Mouse (Mus musculus): ENCODE results near the gene 9530077C05Rik. TPM values are rescaled to one million over a fixed set of nuclear protein-coding genes. Genes with fewer than 3 reads are reported as not detected.

Gene 9530077C05Rik
- polyA plus RNA-seq, 2 experiments, result 1.1 to 1.5 TPM

DNA sequence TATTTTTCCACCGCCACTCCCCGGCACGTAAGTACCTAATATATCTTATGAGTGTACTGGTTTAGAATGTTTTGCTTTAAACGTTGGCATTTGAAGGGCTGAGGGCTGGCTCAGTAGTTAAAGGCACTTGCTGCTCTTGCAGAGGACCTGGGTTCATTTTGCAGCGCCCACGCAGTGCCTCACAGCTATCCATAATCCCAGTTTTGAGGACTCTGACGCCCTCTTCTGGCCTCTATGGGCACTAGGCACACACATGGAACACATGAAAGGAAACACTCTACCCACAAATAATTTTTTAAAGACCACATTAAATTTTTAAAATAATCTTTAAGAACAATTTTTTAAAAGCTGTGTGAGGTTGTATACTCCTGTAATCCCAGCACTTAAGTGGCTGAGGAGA is 1.8 kb upstream of the 9530077C05Rik start:
- WGBS (ENCODE audit: insufficient replicate concordance), result 72% methylated on average over 7 of the region's 7 CpGs
- H3K9ac ChIP-seq (replicated peaks), result no peak overlapping the region
- no peaks in the 10 kb centered on the region for H3K4me1 ChIP-seq (replicated peaks; ENCODE audit: control insufficient read depth in 2 of 2, insufficient read depth in 2 of 2, low read length in 1 of 2)
- no peak for ATAC-seq (ENCODE audit: insufficient read depth)
- H3K4me3 ChIP-seq (ENCODE audit: insufficient read depth in 1 of 2, low read depth in 2 of 2, low read length in 2 of 2), result no peak overlapping the region
- no peak overlapping the region for H3K4me2 ChIP-seq (ENCODE audit: low read depth)
- H3K27me3 ChIP-seq (ENCODE audit: control insufficient read depth, insufficient read depth, low read length), result no peaks in the 10 kb centered on the region
- H3K27ac ChIP-seq, result no peak overlapping the region
- no peaks in the 10 kb centered on the region for H3K36me3 ChIP-seq (replicated peaks; ENCODE audit: control insufficient read depth, insufficient read depth, low read depth)
- DNase-seq (ENCODE audit: low read depth in 3 of 3, low spot score in 3 of 3), result no peak
- TF ChIP-seq CTCF (IDR thresholded peaks at IDR 0.05; ENCODE audit: low read depth), result peak; percentile 28
- no peak for TF ChIP-seq EP300 (IDR thresholded peaks at IDR 0.05; ENCODE audit: low read depth)
- no peaks in the 10 kb centered on the region for H3K9me3 ChIP-seq (ENCODE audit: control insufficient read depth, low read length)

DNA sequence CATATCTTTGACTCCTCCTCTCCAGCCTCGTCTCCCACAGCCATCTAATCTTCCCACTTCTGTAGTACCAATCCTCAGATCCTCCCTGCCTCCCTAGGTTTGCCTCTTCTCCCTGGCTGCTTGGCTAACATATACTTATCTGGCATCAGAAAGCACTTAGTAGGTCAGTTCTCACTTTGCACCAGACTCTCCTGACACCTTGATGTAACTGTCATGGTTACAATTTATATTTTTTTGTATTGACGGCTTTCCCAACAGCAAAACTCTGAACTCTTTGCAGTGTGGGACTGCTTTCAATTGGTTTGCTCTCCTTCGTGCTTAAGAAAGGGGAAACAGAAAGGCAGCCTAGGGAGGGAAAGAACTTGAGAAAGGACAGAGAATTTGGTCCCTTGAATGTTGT is 4.9 kb downstream of the 9530077C05Rik start:
- DNase-seq (ENCODE audit: low read depth in 3 of 3, low spot score in 3 of 3) (no peak), ATAC-seq (ENCODE audit: insufficient read depth) (no peak)
- no peak overlapping the region for H3K27ac ChIP-seq
- no peaks in the 10 kb centered on the region for H3K27me3 ChIP-seq (ENCODE audit: control insufficient read depth, insufficient read depth, low read length)
- peaks cover 0 to 13% of the 10 kb centered on the region in 2 experiments; a peak in 2 of 4 replicates for H3K4me1 ChIP-seq (replicated peaks; ENCODE audit: control insufficient read depth in 2 of 2, insufficient read depth in 2 of 2, low read length in 1 of 2)
- 59% methylated on average over 3 of the region's 3 CpGs for WGBS (ENCODE audit: insufficient replicate concordance)
- no peak overlapping the region for H3K9ac ChIP-seq (replicated peaks)
- TF ChIP-seq EP300 (IDR thresholded peaks at IDR 0.05; ENCODE audit: low read depth) (no peak), CTCF (IDR thresholded peaks at IDR 0.05; ENCODE audit: low read depth) (no peak)
- H3K9me3 ChIP-seq (ENCODE audit: control insufficient read depth, low read length), result no peaks in the 10 kb centered on the region
- no peak overlapping the region for H3K4me2 ChIP-seq (ENCODE audit: low read depth)
- no peak overlapping the region for H3K4me3 ChIP-seq (ENCODE audit: insufficient read depth in 1 of 2, low read depth in 2 of 2, low read length in 2 of 2)
- no peaks in the 10 kb centered on the region for H3K36me3 ChIP-seq (replicated peaks; ENCODE audit: control insufficient read depth, insufficient read depth, low read depth)

DNA sequence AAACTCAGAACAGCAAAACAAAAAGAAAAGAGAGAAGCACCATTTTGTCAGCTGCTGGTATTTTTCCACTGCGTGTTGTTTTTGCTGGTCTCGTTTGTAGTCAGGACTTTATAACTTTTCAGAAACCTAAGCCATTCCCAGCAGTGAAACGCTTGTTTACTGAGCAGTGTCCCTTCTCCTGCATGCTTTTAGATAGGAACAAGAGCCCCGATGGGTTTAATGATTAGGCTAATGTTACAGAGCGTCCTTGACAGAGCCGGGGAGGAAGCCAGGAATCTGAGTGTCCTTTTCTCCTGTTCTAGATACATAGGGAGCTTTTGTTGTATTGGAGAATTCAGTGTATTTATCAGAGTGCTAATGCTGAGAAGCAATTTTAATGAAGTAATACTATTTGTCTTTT is 6.2 kb downstream of the 9530077C05Rik start:
- no peaks in the 10 kb centered on the region for H3K27me3 ChIP-seq (ENCODE audit: control insufficient read depth, insufficient read depth, low read length)
- no peak overlapping the region for H3K4me2 ChIP-seq (ENCODE audit: low read depth)
- H3K36me3 ChIP-seq (replicated peaks; ENCODE audit: control insufficient read depth, insufficient read depth, low read depth), result no peaks in the 10 kb centered on the region
- no peak for ATAC-seq (ENCODE audit: insufficient read depth)
- H3K4me3 ChIP-seq (ENCODE audit: insufficient read depth in 1 of 2, low read depth in 2 of 2, low read length in 2 of 2), result no peak overlapping the region
- H3K27ac ChIP-seq, result no peak overlapping the region
- no peak for DNase-seq (ENCODE audit: low read depth in 3 of 3, low spot score in 3 of 3)
- no peaks in the 10 kb centered on the region for H3K9me3 ChIP-seq (ENCODE audit: control insufficient read depth, low read length)
- TF ChIP-seq EP300 (IDR thresholded peaks at IDR 0.05; ENCODE audit: low read depth) (no peak), CTCF (IDR thresholded peaks at IDR 0.05; ENCODE audit: low read depth) (no peak)
- 48% methylated on average over 6 of the region's 6 CpGs for WGBS (ENCODE audit: insufficient replicate concordance)
- H3K9ac ChIP-seq (replicated peaks), result no peak overlapping the region
- peaks cover 0 to 13% of the 10 kb centered on the region in 2 experiments; a peak in 2 of 4 replicates for H3K4me1 ChIP-seq (replicated peaks; ENCODE audit: control insufficient read depth in 2 of 2, insufficient read depth in 2 of 2, low read length in 1 of 2)

DNA sequence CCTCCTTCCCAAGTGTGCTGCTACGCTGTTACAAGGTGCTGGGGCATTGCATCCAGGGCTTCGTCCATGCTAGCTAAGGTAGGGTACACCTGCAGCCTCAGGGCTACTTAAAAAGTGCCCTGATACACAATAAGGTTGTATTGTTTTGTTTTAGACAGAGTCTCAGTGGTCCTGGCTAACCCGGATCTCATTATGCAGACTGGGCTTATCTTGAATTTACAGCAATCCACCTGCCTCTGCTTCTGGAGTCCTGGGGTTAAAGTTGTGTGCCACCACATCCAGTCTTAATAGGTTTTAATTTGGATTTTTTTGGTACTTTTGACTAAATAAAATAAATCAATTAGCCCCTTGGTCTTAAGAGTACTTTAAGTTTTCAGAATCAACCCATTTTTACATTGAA is 8.6 kb downstream of the 9530077C05Rik start:
- no peaks in the 10 kb centered on the region for H3K36me3 ChIP-seq (replicated peaks; ENCODE audit: control insufficient read depth, insufficient read depth, low read depth)
- ATAC-seq (ENCODE audit: insufficient read depth), result no peak
- WGBS (ENCODE audit: insufficient replicate concordance), result 62% methylated on average over 3 of the region's 3 CpGs

DNA sequence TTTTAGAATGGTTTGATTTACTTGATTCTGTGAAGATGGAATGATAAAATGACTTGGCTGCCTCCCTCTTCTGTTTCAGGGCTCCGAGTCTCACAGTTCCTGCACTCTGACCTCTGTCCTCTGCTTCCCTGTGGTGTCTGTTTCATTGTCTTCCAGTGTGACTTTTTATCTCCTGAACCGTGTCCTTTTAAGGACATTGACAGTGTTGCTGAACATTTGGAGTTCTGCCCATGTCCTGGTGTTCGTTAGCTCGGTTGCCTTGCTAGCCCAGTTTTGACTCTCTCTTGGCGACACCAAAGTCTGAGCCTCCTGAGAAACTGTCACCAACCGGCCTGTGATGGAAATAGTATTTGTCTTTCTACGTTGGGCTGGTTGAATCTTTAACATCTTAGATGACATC is 9.2 kb downstream of the 9530077C05Rik start:
- Histone ChIP-seq H3K9me3 (ENCODE audit: control insufficient read depth, low read length) (no peaks in the 10 kb centered on the region), H3K9ac (replicated peaks) (no peak overlapping the region), H3K27me3 (ENCODE audit: control insufficient read depth, insufficient read depth, low read length) (no peaks in the 10 kb centered on the region), H3K27ac (no peak overlapping the region), H3K4me1 (replicated peaks; ENCODE audit: control insufficient read depth in 2 of 2, insufficient read depth in 2 of 2, low read length in 1 of 2) (peaks cover 0 to 15% of the 10 kb centered on the region in 2 experiments; a peak in 2 of 4 replicates), H3K4me2 (ENCODE audit: low read depth) (no peak overlapping the region), H3K4me3 (ENCODE audit: insufficient read depth in 1 of 2, low read depth in 2 of 2, low read length in 2 of 2) (no peak overlapping the region), H3K36me3 (replicated peaks; ENCODE audit: control insufficient read depth, insufficient read depth, low read depth) (no peaks in the 10 kb centered on the region)
- no peak for TF ChIP-seq CTCF (IDR thresholded peaks at IDR 0.05; ENCODE audit: low read depth)
- TF ChIP-seq EP300 (IDR thresholded peaks at IDR 0.05; ENCODE audit: low read depth), result no peak
- DNase-seq (ENCODE audit: low read depth in 3 of 3, low spot score in 3 of 3) (no peak), ATAC-seq (ENCODE audit: insufficient read depth) (no peak)
- 59% methylated on average over 7 of the region's 7 CpGs for WGBS (ENCODE audit: insufficient replicate concordance)

More for the DNA sequence above, 8.6 kb downstream of the 9530077C05Rik start:
- Histone ChIP-seq H3K27me3 (ENCODE audit: control insufficient read depth, insufficient read depth, low read length) (no peaks in the 10 kb centered on the region), H3K9me3 (ENCODE audit: control insufficient read depth, low read length) (no peaks in the 10 kb centered on the region), H3K4me3 (ENCODE audit: insufficient read depth in 1 of 2, low read depth in 2 of 2, low read length in 2 of 2) (no peak overlapping the region), H3K9ac (replicated peaks) (no peak overlapping the region), H3K4me2 (ENCODE audit: low read depth) (no peak overlapping the region), H3K4me1 (replicated peaks; ENCODE audit: control insufficient read depth in 2 of 2, insufficient read depth in 2 of 2, low read length in 1 of 2) (peaks cover 0 to 15% of the 10 kb centered on the region in 2 experiments; a peak in 2 of 4 replicates), H3K27ac (no peak overlapping the region)
- DNase-seq (ENCODE audit: low read depth in 3 of 3, low spot score in 3 of 3), result no peak
- no peak for TF ChIP-seq EP300 (IDR thresholded peaks at IDR 0.05; ENCODE audit: low read depth)
- no peak for TF ChIP-seq CTCF (IDR thresholded peaks at IDR 0.05; ENCODE audit: low read depth)

All from liver, embryonic 14.5 days (tissue).